Mouse (Mus musculus): ENCODE measurements around the gene Grik5. TPM values are rescaled to one million over a fixed set of nuclear protein-coding genes. Genes with fewer than 3 reads are reported as not detected.

The Grik5 gene
- total RNA-seq, 1 experiment from 2014 or later: 22.6 TPM

GRCm38 (mm10) chr7:25031528-25031927, 40.6 kb downstream of the Grik5 start:
- DNase-seq: no peak

DNA sequence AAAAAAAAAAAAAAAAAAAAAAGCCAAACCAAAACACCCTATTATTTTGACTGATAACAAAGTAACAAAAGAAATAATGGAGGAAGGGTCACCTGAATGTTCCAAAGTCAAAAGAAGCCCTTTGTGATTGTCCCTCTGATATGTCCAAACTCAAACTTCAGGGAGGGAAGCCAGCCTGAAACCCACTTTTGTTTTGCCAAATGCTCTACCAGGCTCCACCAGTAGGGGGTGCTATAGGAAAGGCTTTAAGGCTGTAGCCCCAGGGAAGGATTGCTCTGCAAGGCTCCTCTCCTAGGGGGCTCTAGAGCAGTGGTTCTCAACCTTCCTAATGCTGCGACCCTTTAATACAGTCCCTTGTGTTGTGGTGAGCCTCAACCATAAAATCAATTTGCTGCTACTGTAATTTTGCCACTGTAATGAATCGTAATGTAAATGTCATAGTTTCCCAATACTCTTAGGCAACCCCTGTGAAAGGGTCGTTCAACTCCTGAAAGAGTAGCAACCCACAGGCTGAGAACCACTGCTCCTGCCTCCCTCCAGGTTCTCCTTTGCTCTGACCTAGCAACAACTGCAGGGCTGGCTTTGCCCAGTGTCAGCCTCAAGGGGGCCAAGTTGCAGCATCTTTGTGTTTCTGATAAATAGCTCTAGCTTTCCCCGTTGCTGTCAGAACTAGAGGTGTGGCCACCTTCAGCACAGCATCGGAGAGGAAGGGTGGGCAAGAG, 42.0 kb downstream of the Grik5 start:
- peak; percentile 73 for DNase-seq

DNA sequence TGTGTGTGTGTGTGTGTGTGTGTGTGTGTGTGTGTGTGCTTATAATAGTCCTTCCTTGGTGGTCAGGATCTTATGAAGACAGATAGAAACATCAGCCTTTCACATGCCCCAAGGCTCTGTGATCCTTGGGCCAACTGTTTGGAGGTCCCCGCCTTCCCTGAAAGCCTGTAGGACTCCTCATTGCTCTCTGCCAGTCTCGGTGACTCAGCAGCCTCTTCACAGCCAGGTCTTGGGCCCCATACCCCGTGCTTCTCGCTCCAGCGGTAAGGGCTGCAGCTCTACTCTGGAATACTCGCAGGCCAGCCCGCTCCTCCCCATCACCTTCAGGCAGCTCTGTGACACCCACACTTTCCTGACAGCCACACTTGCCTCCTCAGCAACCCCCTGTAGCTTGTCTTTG, 45.7 kb downstream of the Grik5 start:
- peak; percentile 28 for DNase-seq

DNA sequence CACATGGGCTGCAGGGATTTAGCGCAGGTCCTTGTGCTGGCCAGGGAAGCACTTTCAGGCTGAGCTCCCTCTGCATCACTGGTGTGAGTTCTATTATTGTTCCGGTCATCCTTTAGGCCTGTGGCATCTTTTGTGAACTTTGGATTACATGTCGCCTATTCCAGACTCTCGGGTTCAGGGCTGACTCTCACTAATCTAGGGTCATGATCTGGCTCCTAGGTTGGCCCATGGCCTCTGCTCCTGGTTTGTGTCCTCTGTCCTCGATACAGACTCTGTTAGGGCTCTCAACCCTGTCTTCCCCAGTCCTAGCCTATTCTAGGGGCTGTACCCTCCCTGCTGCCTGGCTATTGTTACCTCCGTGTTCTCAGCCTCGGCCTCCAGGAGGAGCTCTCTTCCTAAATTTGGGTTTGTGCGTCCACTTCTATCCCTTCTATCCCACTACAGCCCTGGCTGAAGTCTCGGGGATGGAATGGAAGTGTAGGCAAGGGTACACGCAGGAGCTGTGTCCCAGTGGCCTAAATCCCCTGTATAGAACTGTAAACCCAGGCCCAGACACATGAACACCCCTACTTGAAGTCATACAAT, 46.2 kb downstream of the Grik5 start:
- peak; percentile 40 for DNase-seq

GRCm38 (mm10) chr7:25011592-25011991, 60.6 kb downstream of the Grik5 start:
- DNase-seq: no peak

- DNase-seq: peak; percentile 64
Measured at GRCm38 (mm10) chr7:25010090-25010913, 61.8 kb downstream of the Grik5 start.

DNA sequence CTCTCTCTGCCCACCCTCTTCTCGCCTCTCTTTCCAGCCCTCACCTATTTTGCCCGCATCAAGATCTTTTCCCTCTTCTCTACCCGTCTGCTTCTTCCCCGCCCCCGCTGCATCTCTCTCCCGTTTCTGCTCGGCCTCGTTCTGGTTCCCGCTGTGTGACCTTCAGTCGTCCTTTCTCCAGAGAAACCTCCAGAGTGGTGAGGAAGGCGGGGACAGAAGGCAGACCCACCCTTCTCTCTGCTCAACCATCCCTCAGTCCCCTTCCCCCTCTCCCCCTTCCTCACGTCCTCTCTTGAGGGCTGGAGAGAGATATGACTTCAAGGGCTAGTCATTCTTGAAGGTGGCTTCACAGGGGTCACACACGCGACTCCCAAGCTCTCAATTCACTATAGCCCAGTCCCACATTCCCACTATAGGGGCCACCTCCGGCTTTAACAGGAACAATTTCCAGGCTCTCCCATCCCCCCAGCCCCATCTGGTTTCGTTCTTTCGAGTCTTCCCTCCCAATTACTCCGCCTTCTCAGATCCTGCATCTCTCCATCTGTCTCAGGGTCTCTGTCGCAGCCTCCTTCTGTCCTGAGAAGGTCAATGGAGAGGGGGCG, 62.9 kb downstream of the Grik5 start:
- no peak for DNase-seq

DNA sequence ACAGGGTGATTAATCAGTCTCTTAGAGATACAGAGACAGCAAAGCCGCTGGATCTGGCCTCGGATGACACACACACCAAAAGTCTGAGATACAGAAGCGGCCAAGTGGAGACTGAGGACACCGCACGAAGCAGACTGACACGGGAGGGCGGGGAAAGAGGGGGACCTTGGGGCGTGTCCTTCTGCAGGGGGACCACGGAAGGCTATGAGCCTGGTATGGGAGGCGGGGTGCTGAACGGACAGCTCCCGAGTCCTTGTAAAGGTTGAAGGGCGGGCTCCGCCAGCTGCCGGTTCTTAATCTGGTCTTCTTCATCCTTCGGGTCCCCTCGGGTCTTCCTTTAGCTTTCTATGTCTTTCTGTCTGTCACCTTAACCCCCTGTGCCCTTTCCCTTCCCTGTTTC, 63.5 kb downstream of the Grik5 start:
- DNase-seq: peak; percentile 85

DNA sequence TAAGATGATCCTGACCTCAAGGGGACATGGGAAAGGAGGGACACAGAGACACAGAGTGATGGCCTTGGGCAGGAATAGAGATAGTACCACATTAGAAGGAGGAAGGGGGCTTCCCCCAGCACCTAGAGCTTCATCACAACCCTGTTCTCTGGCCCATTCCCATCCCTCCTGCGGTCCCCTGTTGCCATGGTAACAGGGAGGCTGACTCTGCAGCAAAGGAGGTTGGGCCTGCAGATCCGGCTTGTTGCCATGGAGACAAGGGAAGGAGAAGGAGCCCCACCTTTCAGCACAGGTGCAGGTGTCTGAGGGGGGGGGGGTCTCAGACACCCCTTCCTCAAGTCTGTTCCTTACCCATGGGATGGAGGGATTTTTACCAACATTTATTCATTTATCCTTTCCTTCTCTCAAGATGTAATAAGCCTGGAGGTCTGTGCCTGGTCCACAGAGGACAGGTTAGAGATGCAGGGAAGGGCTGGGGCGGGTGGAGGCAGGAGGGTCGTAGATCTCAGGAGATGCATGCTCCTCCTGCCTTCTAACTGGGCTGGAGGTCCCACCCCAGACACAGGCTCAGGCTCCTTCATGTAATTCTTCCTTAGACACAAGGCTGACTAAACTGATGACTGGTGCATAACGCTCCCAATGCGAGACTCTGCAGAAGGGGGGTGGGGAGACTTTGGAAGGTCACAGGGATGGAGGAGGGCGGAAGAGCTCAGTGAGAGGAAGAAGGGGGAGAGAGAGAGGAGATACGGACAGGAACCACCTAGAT, 64.4 kb downstream of the Grik5 start:
- no peak for DNase-seq

- DNase-seq: peak; percentile 51
Measured at GRCm38 (mm10) chr7:25006586-25007364, 65.4 kb downstream of the Grik5 start.

DNA sequence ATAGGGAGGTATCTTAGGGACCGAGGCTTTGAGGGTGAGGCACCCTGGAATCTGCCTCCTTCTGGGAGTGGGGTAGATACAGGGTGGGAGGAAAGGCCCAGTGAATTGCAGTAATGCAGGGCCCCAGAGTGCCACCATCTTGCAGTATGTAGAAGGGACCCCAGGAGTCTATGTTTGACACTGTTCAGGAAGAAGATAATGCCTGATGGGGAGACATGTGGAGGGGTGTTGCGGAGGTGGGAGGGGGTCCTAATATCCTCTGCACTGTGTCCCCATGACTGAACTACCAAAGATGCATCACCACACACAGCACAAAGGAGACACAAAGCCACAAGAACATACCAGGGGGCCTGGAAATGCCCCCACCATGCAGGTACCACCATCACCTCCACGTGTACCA, 66.0 kb downstream of the Grik5 start:
- DNase-seq: no peak

DNA sequence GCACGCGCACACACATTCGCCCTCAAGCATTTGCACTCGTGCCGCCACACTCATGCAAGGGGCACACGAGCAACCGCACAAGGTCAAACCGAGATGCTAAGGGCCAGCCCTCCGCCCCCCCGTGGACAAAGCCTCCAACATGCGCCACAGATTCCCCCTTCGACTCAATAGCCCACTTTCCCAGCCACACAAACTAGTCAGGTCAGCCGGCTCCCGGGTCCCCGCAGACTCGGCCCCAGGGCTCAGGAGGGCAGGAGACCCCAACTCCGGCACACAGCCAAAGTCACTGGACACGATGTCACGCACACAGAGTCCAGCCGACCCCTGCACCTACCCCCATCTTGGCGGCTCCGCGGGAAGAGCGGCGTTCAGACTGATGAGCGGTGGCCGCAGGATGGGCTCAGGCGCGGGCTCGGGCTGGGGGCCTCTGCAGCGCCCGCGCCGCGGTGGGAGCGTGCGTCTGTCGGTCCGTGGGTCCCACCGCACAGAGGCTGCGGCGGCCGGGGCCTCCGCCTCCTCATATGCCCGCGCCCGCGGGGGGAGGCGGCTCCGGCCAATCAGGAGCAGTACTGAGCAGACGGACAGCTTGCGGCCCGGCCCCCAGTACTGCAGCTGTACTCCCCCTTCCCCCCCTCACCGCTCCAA, 66.6 kb downstream of the Grik5 start, which contains the start of gene Atp1a3:
Atp1a3 (minus strand) TSS at position 538 of the 645 bp plus-strand sequence.
- DNase-seq: peak; percentile 82

GRCm38 (mm10) chr7:25004806-25005205, 67.3 kb downstream of the Grik5 start:
- DNase-seq: no peak

DNA sequence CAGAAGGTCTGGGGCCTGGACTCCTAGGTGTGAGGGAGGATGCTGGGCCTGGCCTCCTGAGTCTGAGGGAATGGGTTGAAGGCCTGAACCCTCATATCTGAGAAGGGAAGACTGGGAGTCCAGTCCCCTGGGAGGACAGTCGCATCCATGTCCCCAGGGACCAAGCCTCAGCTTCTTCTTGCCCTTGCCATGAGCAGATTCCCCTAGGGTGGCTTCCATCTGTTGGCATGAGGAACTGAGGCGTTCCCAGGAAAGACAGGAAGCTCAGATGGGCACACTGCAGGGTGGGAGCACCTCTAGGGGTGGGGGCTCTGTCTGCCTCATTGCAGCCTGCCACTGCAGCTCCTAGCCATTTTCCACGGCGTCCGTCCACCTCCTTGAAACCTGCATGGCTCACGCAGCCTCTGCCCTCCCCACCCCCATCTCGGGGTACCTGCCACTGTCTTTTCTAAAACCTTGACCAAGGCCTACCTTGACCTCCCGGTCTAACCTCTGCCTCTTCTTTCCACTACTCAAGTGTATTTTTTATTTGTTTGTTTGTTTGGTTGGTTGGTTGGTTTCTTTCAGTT, 68.2 kb downstream of the Grik5 start:
- no peak for DNase-seq

GRCm38 (mm10) chr7:25003291-25003690, 68.9 kb downstream of the Grik5 start:
- peak; percentile 28 for DNase-seq

DNA sequence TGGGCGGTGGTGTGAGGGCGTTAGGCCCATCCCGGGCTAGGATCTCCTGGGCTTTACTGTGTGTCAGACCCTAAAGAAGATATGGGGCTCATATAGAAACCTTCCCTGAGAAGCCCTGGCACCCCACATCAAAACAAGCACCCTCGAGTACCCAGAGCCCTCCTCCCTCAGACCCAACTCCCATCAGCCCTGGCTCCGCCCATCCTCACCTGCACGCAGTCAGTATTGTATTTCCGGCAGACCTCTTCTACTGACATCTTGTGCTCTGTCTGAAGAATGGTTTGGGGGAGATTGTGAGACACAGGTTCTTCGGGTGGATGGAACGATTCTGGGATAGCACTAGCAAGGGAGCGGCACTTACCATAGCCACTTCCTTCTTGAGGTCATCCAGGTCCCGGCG, 71.4 kb downstream of the Grik5 start:
- DNase-seq: no peak

DNA sequence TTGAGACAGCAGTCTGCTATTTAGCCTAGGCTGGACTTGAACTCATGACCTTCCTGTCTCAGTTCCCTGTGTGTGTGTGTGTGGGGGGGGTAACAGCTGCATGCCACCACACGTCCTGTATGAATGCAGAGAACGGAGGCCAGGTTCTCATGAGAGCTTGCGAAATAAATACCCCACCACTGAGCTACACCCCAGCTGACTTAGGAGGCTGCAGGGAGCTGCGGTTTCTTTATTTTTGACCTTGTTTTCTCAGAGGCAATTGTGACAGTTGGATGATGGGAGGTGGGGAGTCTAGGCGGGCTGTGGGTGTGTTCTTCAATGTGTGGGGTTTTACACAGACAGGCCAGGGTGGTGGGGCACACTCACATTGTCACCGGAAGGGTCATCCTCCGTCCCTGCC, 71.9 kb downstream of the Grik5 start:
- DNase-seq: no peak

GRCm38 (mm10) chr7:24993081-24993480, 79.1 kb downstream of the Grik5 start:
- DNase-seq: peak; percentile 33

- DNase-seq: no peak
Measured at GRCm38 (mm10) chr7:24990478-24990877, 81.7 kb downstream of the Grik5 start.

DNA sequence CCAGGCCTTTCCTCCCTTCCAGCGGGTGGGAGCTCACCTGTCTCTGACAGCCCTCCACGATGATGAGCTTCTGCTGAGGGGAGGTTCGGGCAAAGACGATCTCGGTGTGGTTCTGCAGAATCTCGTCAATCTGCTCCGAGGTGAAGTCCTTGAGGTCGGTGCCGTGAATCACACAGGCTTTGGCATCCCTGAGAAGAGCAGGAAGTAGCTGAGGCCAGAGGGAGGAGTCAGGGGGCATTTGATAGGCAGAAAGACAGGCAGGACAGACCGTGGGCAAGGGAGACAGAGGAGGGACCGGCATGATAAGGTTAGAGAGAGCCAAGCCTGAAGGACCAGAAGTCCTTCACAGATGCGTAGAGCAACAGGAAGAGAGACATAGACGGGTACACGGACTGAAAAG, 84.2 kb downstream of the Grik5 start:
- DNase-seq: peak; percentile 53

Data from adrenal gland, postnatal 25 days (tissue).